Mouse (Mus musculus): ENCODE measurements around the gene Tmco3. TPM values are rescaled to one million over a fixed set of nuclear protein-coding genes. Genes with fewer than 3 reads are reported as not detected.
A peak's percentile ranks its signal among the peaks of the same experiment; 100 is the strongest.

Gene Tmco3
- 33.1 and 36.0 TPM in 2 replicates for polyA plus RNA-seq (2015; fragmentation: Nextera tagmentation; extraction: Ambion mirVana)

DNA sequence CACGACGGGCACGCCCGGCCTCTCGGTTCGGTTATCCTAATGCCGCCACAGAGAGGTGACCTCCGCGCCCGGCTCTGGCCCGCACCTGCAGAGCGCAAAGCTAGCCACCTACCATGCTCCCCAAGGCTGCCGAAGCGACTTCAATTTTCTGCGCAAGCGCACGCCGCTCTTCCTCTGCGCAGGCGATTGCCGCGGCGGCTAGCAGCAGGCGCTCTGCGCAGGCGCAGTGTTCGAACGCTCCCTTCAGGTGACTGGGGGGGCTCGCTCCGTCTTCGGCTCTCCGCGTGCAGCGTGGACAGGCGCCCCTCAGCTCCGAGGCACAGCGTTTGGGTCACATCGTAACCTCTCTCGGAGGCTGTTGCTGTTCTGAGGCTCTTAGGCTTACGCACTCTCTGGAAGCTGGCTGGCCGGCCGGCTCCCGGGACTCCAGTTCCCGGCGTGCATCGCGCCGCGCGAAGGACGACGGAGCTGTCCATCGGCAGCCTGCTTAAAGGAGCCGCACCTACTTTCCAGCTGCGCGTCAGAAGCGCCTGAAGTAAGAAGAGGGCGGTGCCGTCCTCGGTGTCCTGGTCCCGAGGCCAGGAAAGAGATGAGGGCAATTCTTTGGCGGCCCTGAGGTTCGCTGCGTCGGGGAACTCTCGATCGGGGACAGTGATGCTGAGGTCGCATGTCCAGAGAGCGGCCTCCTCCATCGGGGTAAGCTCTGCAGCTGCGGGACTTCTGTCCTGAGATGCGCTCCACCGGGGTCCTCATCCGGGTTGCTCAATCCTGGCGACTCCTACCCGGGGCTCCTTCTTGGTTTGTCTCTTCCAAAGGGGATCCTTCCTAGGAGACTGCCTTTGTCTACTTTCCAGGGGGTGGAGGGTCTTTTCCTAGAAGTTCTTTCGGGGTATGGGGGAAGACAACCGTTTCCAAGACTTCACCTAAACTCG is at the start of gene Tmco3, which contains the start of gene Dcun1d2:
Gene Tmco3, plus strand, starts transcription at position 499 of the 932 bp plus-strand sequence.
Gene Dcun1d2, minus strand, starts transcription at position 440 of the 932 bp plus-strand sequence.
- under 1% methylated on average over 79 of the region's 79 CpGs for whole genome bisulfite sequencing
- peaks cover 16% of the 10 kb centered on the region; the same call in 1 of the 2 replicates for H3K4me1 ChIP-seq
- peak within 1 kb of the TSS; percentile 78 for H3K4me3 ChIP-seq (replicated peaks)
- H3K27me3 ChIP-seq (replicated peaks): no peaks in the 10 kb centered on the region
- H3K9me3 ChIP-seq: no peaks in the 10 kb centered on the region
- peak within 1 kb of the TSS; percentile 98 for H3K27ac ChIP-seq
- peak within 1 kb of the TSS; percentile 68 for H3K9ac ChIP-seq
- H3K36me3 ChIP-seq: 0 out of 2 replicates have a peak, but pooled peaks cover 4% of the 10 kb centered on the region
- H3K4me2 ChIP-seq: peak within 1 kb of the TSS; percentile 72
- ATAC-seq (ENCODE audit: insufficient read depth, low FRiP score, low read depth): peak; percentile 92

DNA sequence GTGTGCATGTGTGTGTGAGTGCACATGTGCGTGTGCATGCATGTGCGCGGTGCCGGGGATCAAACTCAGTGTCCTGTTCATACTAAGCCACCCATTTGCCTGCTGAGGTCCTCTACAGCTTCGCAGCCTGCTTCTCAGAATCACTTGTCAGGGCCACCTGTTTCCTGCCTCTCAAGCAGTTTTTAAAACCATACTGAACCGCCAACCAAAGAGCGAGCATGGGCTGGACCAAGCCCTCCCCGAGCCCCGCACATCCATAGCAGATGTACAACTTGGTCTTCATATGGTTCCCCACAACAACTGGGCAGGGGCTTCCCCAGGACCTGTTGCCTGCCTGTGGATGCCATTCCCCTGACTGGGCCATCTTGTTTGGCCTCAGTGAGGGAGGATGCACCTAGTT is 47.9 kb upstream of the Tmco3 start:
- H3K4me2 ChIP-seq: no peak overlapping the region
- H3K9ac ChIP-seq: no peak overlapping the region
- H3K4me3 ChIP-seq (replicated peaks): no peak overlapping the region
- no peak for ATAC-seq (ENCODE audit: insufficient read depth, low FRiP score, low read depth)
- no peaks in the 10 kb centered on the region for H3K27me3 ChIP-seq (replicated peaks)
- no peaks in the 10 kb centered on the region for H3K36me3 ChIP-seq
- no peaks in the 10 kb centered on the region for H3K4me1 ChIP-seq
- no peaks in the 10 kb centered on the region for H3K9me3 ChIP-seq
- H3K27ac ChIP-seq: no peak overlapping the region
- WGBS: 90% methylated on average over 9 of the region's 9 CpGs

DNA sequence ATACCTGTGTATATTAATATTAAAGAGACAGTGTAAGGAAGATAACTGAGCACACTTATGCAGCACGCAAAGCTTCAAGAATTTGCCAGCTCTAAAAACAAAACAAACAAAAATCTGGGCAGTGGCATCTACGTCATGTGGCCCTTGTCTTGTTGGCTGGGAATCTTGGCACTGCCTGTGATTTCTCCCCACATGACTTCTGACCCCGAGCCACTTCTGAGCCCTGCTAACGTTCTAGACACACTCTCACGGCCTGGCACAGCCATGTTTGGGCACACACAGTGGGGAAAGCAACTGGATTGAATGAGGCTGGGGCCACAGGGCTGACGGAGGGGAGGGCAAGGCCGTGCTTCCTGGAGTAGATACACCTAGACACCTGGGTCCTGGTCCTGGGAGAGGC is 47.3 kb upstream of the Tmco3 start:
- no peak overlapping the region for H3K9ac ChIP-seq
- no peak overlapping the region for H3K4me3 ChIP-seq (replicated peaks)
- H3K9me3 ChIP-seq: no peaks in the 10 kb centered on the region
- ATAC-seq (ENCODE audit: insufficient read depth, low FRiP score, low read depth): no peak
- WGBS: 73% methylated on average over 7 of the region's 7 CpGs
- H3K36me3 ChIP-seq: no peaks in the 10 kb centered on the region
- no peaks in the 10 kb centered on the region for H3K27me3 ChIP-seq (replicated peaks)
- H3K4me1 ChIP-seq: no peaks in the 10 kb centered on the region
- H3K4me2 ChIP-seq: no peak overlapping the region
- H3K27ac ChIP-seq: no peak overlapping the region

DNA sequence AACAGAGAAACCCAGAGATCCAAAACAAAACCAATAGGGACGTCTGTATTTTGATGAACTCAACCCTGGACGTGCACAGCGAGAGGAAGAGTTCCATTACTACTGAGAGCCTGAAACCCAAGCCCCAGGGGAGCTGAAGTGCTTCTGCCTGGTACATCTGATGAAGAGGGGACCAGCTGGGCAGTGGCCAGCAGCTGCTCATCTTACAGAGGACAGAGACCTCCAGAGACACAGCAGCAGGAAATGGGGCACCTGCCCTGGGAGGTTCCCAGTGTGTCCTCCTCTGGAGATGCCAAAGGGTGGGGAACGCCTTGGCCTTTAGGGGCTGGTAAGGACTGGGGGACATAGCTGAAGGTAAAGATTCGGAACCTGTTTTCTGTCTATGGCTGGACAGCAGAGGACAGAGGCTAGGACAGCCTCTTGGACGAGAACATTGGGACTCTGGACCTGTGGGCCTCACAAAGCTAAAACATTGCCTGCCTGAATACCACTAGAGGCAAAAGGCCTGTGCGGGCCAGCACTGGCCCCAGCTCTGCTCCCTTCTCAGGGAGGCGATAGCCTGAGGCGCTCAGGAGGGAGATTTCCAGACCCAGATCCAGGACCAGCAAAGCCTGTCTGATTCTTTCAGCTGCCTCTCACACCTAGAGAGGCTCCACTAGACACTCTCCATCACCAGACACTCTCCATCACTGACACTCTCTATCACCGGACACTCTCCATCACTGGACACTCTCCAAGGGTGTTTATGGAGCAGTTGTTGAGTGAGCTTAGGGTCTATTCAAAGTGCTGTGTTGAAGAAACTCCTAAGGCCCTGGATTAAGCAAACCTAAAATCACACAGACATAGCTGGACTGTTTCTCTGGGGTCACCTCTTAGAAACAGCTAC is 44.8 kb upstream of the Tmco3 start:
- no peaks in the 10 kb centered on the region for H3K4me1 ChIP-seq
- H3K36me3 ChIP-seq: no peaks in the 10 kb centered on the region
- 77% methylated on average over 10 of the region's 10 CpGs for WGBS

DNA sequence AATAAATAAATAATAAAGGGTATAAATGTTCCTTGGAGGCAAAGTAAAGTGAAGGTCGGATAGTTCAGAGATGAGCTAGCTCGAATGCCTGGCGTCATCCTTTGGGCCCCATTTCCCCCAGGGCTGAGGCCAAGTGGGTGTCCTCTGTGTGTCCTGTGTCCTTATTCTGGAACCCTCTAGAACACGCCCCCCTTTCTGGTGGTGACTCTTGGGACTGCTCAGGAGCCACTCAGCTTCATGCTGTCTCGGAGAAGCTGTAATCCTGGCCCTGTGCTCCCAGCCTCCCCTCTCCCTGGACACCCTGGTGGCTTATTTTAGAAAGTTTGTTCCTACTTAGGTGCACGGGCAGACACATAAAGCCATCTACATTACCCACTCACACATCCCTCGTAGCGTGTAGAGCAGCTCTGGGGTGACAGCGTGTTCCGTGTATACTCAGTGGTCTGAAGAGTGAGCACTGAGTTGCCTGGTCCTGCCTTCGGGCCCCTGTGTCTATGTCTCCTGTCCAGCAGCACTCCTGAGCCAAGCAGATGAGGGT is 43.6 kb upstream of the Tmco3 start:
- ATAC-seq (ENCODE audit: insufficient read depth, low FRiP score, low read depth): no peak
- no peak overlapping the region for H3K4me3 ChIP-seq (replicated peaks)
- no peak overlapping the region for H3K27ac ChIP-seq
- H3K4me1 ChIP-seq: no peaks in the 10 kb centered on the region
- no peaks in the 10 kb centered on the region for H3K9me3 ChIP-seq
- no peaks in the 10 kb centered on the region for H3K36me3 ChIP-seq
- H3K4me2 ChIP-seq: no peak overlapping the region
- no peak overlapping the region for H3K9ac ChIP-seq
- H3K27me3 ChIP-seq (replicated peaks): no peaks in the 10 kb centered on the region
- 86% methylated on average over 11 of the region's 11 CpGs for WGBS

More for the DNA sequence above, 44.8 kb upstream of the Tmco3 start:
- H3K27ac ChIP-seq: no peak overlapping the region
- no peak overlapping the region for H3K4me3 ChIP-seq (replicated peaks)
- no peak overlapping the region for H3K4me2 ChIP-seq
- no peaks in the 10 kb centered on the region for H3K27me3 ChIP-seq (replicated peaks)
- H3K9me3 ChIP-seq: no peaks in the 10 kb centered on the region
- no peak for ATAC-seq (ENCODE audit: insufficient read depth, low FRiP score, low read depth)
- no peak overlapping the region for H3K9ac ChIP-seq

DNA sequence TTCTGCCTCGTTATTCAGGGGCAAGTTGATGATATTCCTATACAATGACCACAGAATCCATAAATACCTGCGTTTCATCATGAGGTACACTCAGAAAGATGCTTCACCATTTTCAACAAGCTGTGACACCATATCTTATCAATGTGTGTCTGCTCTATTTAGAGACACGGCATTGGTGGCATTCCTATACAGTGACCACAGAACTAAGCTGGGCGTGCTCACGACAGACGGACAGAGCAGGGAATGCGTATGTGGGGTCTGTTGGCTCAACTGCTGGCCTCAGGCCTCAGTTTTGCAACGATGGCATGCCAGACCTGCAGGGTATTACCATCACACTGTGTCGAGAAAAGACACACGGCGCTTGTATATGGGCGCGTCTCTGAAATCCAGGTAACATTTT is 35.2 kb upstream of the Tmco3 start:
- Histone ChIP-seq H3K9ac (no peak overlapping the region), H3K27ac (no peak overlapping the region), H3K36me3 (no peaks in the 10 kb centered on the region), H3K27me3 (replicated peaks) (no peaks in the 10 kb centered on the region), H3K4me3 (replicated peaks) (no peak overlapping the region), H3K4me1 (no peaks in the 10 kb centered on the region), H3K4me2 (no peak overlapping the region), H3K9me3 (no peaks in the 10 kb centered on the region)
- ATAC-seq (ENCODE audit: insufficient read depth, low FRiP score, low read depth): no peak
- 83% methylated on average over 13 of the region's 13 CpGs for WGBS

DNA sequence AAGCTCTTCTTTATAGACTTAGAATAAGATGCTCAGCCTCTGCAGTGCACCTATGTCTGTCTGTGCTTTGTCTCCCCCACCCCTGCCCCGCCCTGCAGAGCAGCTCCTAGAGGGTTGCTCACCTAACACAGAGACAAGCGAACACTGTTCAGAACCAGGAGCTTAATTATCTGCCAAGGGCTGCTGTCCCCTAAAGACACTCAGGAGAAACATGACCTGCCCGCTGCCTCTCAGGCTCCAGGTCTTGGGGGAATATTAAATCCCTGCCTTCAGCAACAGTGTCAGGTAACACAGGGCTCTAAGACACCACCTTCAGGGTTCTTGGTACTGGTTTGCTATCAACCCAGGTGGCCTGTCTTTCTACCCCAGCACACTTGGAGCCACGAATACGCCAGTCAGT is 34.6 kb upstream of the Tmco3 start:
- 78% methylated on average over 5 of the region's 5 CpGs for WGBS
- Histone ChIP-seq H3K27me3 (replicated peaks) (no peaks in the 10 kb centered on the region), H3K9ac (no peak overlapping the region), H3K27ac (no peak overlapping the region), H3K36me3 (0 out of 2 replicates have a peak, but pooled peaks cover 3% of the 10 kb centered on the region), H3K4me1 (no peaks in the 10 kb centered on the region), H3K9me3 (no peaks in the 10 kb centered on the region), H3K4me2 (no peak overlapping the region), H3K4me3 (replicated peaks) (no peak overlapping the region)
- no peak for ATAC-seq (ENCODE audit: insufficient read depth, low FRiP score, low read depth)

DNA sequence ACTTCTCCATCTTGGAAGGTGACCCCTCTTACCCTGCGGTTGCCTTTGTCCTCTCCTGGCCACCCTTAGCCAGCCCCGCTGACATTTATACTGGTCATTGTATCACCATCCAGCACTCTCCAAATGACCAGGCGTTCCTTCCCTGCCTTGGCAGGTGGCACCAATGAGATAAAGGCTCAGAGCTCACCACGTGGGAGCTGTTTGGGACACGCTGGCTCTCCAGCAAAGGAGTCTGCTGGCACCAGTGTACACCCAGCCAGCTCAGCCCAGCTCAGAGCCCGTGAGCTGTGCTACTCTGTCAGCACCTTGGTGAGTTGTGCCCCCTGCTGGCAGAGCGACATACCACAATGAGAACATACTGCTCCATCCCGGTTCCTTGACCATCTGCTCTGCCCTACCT is 34.0 kb upstream of the Tmco3 start, which contains the start of gene Adprhl1:
Gene Adprhl1, minus strand, starts transcription at position 144 of the 400 bp plus-strand sequence.
- no peaks in the 10 kb centered on the region for H3K4me1 ChIP-seq
- no peak within 1 kb of the TSS for H3K27ac ChIP-seq
- H3K36me3 ChIP-seq: 0 out of 2 replicates have a peak, but pooled peaks cover 6% of the 10 kb centered on the region
- H3K27me3 ChIP-seq (replicated peaks): no peaks in the 10 kb centered on the region
- no peak within 1 kb of the TSS for H3K4me2 ChIP-seq
- no peak within 1 kb of the TSS for H3K4me3 ChIP-seq (replicated peaks)
- H3K9me3 ChIP-seq: no peaks in the 10 kb centered on the region
- H3K9ac ChIP-seq: no peak within 1 kb of the TSS
- 37% methylated on average over 8 of the region's 8 CpGs for WGBS
- peak; percentile 77 for ATAC-seq (ENCODE audit: insufficient read depth, low FRiP score, low read depth)

DNA sequence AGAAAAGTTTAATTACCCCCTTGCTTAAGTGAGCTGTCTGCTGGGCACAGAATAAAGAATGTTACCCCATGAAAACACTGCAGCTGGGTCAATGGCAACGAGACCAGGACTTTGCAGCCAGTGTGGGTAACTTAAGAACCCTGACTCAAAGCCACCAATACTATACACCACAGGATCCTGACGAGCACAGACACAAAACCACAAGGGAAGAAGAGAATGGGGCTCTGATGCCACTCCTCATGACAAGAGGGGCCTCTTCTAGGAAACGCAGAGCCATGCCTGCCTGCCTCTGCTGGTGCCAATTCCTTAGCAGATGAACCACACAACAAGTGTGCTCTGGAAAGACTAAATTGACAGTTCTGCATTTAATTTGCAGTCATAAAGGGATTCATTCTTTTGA is 24.6 kb upstream of the Tmco3 start:
- ATAC-seq (ENCODE audit: insufficient read depth, low FRiP score, low read depth): no peak
- H3K4me2 ChIP-seq: no peak overlapping the region
- H3K9me3 ChIP-seq: no peaks in the 10 kb centered on the region
- no peak overlapping the region for H3K4me3 ChIP-seq (replicated peaks)
- 0 out of 2 replicates have a peak, but pooled peaks cover 3% of the 10 kb centered on the region for H3K36me3 ChIP-seq
- no peaks in the 10 kb centered on the region for H3K4me1 ChIP-seq
- H3K27ac ChIP-seq: no peak overlapping the region
- H3K9ac ChIP-seq: no peak overlapping the region
- H3K27me3 ChIP-seq (replicated peaks): no peaks in the 10 kb centered on the region
- 76% methylated on average over 3 of the region's 3 CpGs for WGBS

DNA sequence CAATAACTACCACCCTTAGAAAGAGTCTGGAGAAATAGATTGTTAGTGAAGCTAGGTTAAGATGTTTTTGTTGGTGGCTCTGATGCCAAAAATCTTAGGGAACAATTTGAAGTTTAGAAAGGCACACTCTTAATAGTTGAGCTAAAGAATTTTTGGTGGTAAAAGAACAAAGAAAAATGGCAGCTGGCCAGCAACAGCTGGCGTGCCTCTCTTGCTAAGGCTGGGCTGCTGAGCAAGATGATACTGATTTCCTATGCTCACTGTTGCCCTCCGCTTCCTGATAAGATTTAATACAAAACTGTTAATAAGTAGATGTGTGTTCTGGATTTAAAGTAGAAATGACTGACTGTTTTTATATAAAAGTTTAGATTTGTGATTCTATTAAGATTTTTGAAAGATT is 20.4 kb upstream of the Tmco3 start:
- no peaks in the 10 kb centered on the region for H3K27me3 ChIP-seq (replicated peaks)
- 54% methylated on average over 2 of the region's 2 CpGs for WGBS
- no peaks in the 10 kb centered on the region for H3K9me3 ChIP-seq
- ATAC-seq (ENCODE audit: insufficient read depth, low FRiP score, low read depth): no peak
- H3K9ac ChIP-seq: no peak overlapping the region
- no peak overlapping the region for H3K4me3 ChIP-seq (replicated peaks)
- H3K36me3 ChIP-seq: peaks cover 19% of the 10 kb centered on the region
- H3K27ac ChIP-seq: no peak overlapping the region
- H3K4me2 ChIP-seq: no peak overlapping the region
- no peaks in the 10 kb centered on the region for H3K4me1 ChIP-seq

DNA sequence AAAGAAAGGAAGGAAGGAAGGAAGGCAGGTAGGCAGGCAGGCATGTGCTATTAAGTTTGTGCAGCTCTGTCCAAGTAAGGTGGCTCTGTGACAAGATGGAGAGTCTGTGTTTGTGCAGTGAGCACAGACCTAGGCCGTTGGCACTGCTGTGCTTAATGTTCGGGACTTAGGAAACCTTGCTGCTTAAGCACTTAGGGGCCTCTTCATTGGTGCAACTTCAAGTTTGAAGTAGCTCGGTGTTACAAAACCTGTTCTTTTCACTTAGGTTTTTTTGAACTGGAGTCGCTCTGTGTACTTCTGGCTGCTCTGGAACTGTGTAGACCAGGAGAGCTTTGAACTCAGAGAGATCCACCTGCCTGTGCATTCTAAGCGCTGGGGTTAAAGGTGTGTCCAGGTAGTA is 15.2 kb upstream of the Tmco3 start:
- H3K9me3 ChIP-seq: no peaks in the 10 kb centered on the region
- H3K9ac ChIP-seq: no peak overlapping the region
- H3K4me3 ChIP-seq (replicated peaks): no peak overlapping the region
- WGBS: 85% methylated on average over 5 of the region's 5 CpGs
- peaks cover 19% of the 10 kb centered on the region for H3K36me3 ChIP-seq
- no peak for ATAC-seq (ENCODE audit: insufficient read depth, low FRiP score, low read depth)
- no peaks in the 10 kb centered on the region for H3K4me1 ChIP-seq
- no peaks in the 10 kb centered on the region for H3K27me3 ChIP-seq (replicated peaks)
- H3K4me2 ChIP-seq: no peak overlapping the region
- no peak overlapping the region for H3K27ac ChIP-seq

All from stomach, embryonic 15.5 days (tissue).